Mouse (Mus musculus) ovary, postnatal 10 days (tissue): Measurements from ENCODE around the gene Elavl1.

Experiments
- DNase-seq: peaks from one replicate; pipeline ENCODE4 v3.0.0; 2022; ENCODE audit warnings: low spot score

Elavl1 gene

GRCm38 (mm10) chr8:4321031-4321430 lies 4.2 kb downstream of the Elavl1 start:
- DNase-seq = no peak

DNA sequence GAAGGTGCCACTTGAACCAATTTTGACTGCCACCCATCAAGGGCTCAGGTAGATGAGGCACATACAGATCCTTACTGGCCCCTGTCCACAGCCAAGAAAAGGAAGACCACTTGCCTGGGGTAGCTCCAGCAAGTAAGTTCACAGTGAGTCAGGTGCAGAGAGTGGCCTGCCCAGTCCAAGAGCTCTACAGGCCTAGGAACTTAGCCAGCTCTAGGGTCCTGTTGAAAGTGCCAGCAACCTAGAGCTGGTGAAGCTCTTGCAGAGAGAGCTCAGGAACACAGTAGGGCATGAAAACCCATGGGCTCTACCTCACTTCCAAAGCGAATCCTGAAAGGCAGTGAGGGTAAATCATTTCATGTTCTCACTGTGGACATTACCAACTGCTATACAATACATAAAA lies 4.8 kb downstream of the Elavl1 start:
- DNase-seq = no peak

DNA sequence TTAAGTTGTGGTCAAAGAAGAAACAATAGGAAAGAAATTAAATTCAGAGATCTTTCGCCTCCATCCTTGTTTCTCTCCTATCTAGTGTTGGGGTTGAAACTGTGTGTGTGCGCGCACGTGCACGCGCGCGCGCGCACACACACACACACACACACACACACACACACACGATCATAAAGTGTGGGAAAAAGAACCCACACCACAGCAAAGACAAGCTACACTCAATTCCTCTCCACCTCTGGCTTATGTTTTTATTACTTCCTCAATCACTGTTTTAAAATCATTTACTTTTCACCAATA lies 5.7 kb downstream of the Elavl1 start:
- DNase-seq = no peak

- DNase-seq = no peak
Measured at GRCm38 (mm10) chr8:4318796-4319572, 6.2 kb downstream of the Elavl1 start.

- no peak for DNase-seq
Measured at GRCm38 (mm10) chr8:4318124-4318523, 7.1 kb downstream of the Elavl1 start.

DNA sequence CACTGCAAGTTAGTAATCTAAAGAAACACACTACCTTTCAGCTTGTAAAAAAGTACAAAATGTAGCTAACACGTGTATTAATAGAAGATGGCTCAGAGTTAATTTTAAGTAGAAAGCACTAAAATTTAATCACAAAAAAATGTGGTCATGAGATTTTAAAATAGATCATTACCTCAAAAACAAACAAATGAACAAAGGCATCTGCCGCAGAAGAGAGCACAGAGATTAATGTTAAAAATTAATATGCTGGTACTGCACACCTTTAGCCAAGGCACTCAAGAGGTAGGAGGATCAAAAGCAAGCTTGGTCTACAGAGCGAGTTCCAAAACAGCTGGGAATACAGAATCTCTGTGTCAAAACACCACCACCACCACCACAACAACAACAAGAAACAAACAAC lies 10.4 kb downstream of the Elavl1 start:
- DNase-seq = no peak

DNA sequence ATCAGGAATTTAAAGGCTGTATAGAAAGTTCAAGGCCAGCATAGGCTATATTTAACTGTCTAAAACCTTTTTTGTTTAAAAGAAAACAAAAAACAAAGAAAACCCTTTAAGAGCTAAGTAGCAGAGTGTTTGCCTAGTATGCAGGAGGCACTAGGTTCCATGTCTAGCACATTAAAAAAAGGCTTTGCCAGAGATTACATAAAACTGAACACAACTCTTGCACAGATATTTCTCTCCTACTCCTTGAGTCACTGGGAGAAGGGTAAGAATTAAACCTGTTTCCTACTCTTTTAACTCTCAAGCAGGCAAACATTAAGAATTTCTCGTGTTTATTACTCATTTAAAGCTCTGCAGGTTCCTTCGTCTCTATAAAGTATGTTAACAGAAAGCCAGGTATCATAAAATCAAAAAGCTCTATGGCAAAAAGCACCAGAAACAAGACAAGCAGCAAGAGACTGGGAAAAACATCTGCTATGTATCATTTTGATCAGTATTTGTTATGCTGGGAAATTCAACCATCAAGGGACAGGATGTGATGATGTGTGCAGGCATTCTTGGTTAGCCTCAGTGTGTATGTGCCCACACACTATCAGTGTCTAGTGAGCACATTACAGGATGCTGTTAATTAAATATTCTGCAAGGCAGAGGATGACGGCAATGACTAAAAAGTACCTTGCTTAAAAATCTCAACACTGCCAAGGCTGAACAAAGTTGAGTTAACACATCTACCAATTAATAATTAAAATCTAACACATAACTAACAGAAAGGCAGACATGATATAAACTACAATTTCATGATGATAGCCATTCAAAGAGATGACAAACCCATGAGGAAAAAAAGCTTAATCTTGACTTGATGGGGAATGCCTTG lies 11.7 kb downstream of the Elavl1 start:
- DNase-seq = no peak

DNA sequence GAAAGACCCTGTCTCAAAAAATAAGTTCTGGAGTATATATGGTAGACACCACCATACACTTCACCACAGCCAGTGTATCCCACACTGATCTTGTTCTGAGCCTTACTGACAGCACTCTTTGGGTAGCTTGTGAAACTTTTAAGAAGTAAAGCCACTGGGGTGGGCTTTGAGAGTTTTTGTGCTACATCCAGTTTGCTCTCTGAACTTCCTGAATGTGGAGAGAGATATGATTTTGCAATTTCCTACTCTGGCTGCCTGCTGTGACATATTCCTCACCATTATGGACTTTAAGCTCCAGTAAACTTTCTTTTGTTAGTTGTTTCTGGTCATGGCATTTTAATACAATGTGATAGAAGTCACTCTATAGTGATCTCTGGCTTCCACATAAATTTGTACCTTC lies 13.1 kb downstream of the Elavl1 start:
- DNase-seq = no peak

DNA sequence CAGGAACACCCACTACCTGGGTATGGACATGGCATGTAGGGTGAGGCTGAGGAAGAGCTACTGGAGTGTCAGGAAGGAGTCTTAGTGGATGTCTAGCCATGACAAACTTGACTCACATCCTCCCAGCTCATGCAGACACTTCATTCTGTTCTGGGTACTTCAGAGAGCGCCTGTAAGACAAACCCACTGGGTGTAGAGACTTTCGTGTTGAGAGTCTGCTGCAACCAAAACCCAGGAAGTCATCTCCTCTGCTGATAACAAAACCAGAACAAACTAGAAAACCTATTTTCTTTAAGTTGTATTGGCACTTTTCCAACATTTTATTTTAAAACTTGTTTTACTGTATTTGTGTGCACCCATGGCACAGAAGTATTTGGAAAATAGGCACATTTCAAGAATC lies 19.4 kb downstream of the Elavl1 start:
- no peak for DNase-seq

- no peak for DNase-seq
Measured at GRCm38 (mm10) chr8:4304124-4304547, 21.1 kb downstream of the Elavl1 start.

DNA sequence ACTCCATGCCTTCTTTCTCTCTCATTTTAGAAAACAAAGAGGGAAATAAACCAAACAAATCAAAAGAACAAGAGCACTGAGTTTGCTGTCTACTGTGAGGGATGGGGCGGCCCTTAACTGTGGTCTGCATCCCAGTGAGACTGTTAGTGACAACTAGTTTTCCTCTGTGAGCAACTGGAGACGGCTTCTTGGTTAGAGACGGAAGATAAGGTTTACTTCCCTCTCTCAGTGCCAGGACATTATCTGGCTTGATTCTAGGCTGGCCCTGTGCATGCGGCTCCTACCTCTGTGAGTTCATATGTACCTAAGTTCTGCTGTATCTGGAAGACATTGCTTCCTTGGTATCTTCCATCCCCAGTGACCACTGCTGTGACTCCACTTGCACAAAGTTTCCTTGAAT lies 27.4 kb downstream of the Elavl1 start:
- no peak for DNase-seq

- DNase-seq = no peak
Measured at GRCm38 (mm10) chr8:4292738-4293137, 32.5 kb downstream of the Elavl1 start.

- DNase-seq = no peak
Measured at GRCm38 (mm10) chr8:4276111-4276465, 49.1 kb downstream of the Elavl1 start.

DNA sequence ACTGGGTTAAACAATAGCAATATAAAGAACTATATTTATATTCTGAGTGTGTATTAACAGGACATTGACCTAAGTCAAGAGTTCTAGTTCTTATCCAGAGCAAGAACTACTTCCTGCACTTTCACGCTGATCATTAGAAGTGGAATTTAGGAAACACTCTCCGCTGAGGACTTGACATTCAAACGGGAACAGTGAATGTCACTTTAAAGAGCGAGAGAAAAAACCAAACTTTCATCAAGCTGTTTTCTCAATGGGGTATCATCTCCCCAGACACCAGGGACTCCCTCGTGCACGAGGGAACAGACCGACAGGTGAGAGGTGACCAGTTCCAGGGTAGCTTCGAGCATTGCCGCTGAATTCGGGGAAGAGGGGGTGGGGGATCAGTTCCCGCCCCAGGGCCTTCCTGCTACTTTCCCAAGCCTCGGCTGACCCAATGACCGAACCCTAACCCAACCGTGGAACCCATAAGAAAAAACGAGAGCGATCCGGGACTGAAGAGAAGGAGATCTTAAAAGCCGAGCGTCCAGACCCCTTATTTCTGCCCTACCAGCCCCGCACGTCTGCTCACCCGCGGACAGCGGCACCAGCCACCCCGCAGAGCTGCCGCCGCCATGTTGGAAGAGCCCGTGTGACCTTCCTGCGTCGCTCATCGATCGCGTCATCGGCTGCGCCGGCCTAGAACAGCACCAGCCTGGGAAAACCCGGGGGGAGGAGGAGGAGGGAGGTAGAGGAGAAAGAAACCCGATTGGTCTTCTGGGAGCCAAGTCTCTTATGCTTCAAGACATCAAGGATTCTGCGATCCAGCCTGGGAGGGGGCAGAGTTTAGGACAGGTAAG lies 49.7 kb downstream of the Elavl1 start, which contains the start of gene Timm44:
Gene Timm44 (minus strand): TSS at position 639 of the 836 bp plus-strand sequence.
- DNase-seq = peak; percentile 81

- DNase-seq = no peak
Measured at GRCm38 (mm10) chr8:4269609-4270008, 55.6 kb downstream of the Elavl1 start.

DNA sequence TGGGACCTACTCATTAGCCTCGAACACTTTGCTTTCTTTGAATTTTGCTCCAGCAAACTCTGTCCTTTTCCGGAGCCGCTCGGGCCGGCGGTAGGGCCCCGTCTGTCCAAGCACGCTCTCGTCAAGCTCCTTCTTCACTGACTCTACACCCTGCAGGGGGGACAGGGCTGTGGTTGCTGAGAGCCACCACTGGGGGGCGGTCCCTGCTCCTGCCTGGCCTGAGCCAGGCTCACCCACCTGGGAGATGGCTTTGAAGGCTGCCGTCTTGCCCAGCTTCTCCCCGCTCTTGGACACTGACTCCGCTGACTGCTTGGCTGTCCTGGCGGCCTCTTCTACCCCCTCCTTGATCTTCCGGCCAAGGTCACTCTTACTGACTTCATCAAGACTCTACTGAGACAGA lies 57.6 kb downstream of the Elavl1 start:
- DNase-seq = no peak

- no peak for DNase-seq
Measured at GRCm38 (mm10) chr8:4265160-4265914, 59.9 kb downstream of the Elavl1 start.

- no peak for DNase-seq
Measured at GRCm38 (mm10) chr8:4263105-4263791, 62.0 kb downstream of the Elavl1 start.

GRCm38 (mm10) chr8:4259805-4260170 lies 65.4 kb downstream of the Elavl1 start:
- no peak for DNase-seq

- peak; percentile 93 for DNase-seq
Measured at GRCm38 (mm10) chr8:4259125-4259804, 65.9 kb downstream of the Elavl1 start, which contains the start of gene Ctxn1. Gene Ctxn1 (minus strand): TSS chr8:4259274.

DNA sequence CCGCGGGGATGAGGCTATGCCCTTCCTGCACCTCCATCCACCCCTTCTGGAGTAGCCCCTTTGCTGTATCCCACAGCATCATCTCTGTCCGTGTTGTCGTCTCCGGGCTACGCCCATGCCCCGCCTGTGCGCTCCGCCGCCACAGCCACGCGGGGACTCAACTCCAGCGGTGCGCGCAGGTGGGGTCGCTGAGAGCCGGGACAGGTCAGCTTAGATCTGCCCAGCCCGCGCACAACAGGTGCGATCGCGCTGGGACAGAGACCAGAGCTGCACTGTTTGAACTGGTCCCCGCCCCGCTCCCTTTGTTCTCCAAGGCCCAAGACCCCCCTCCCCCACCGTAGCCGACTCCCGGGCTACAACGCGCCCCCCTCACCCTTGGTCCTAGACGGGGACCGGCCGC lies 66.5 kb downstream of the Elavl1 start:
- peak; percentile 45 for DNase-seq
